Mouse (Mus musculus) left cerebral cortex, adult 9 months (tissue): Measurements from ENCODE around the gene Slc11a2.
"Not testable (repeated sequence)": the region's sequence is repeated elsewhere in the genome, so short reads cannot be mapped to it uniquely, and the experiment has no call there.

ENCODE experiments used
- DNase-seq, 2 experiments: peaks; one replicate each; pipeline ENCODE4 v3.0.0; 2022; ENCODE audit warnings: low spot score in 2 of 2

Gene Slc11a2

GRCm38 (mm10) chr15:100436112-100436511 lies 11.2 kb upstream of the Slc11a2 start:
- DNase-seq, result no peak

GRCm38 (mm10) chr15:100433234-100433633 lies 8.4 kb upstream of the Slc11a2 start:
- DNase-seq, result no peak

DNA sequence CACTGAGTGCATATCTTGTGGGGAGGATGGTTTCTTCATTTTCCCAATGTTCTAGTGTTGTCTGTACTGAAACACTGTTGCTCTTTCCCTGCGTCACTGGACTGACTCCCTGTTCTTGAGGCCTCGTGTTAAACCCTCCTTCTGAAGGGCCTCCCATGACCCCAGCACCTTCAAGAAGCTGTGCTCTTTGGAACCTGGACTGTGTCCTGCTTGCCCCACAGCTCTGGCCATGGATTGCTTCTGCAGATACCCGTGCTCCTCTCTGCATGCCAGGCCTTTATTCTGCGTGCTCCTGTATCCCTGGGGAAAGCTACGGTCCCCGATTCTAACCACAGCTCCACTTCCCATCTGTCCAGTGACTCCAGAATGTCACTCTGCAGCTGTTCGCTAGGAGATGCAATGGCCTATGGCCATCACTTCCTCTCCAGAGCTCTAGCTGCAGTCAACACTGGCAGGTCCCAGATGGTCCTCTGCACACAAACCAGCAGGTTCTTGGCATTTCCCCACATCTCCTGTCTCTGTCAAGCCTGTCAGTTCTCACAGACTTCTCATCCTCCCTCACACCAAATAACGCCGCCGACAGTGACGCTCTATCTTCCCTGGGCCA lies 5.2 kb upstream of the Slc11a2 start:
- no peak for DNase-seq

GRCm38 (mm10) chr15:100428296-100428905 lies 3.5 kb upstream of the Slc11a2 start:
- no peak for DNase-seq

DNA sequence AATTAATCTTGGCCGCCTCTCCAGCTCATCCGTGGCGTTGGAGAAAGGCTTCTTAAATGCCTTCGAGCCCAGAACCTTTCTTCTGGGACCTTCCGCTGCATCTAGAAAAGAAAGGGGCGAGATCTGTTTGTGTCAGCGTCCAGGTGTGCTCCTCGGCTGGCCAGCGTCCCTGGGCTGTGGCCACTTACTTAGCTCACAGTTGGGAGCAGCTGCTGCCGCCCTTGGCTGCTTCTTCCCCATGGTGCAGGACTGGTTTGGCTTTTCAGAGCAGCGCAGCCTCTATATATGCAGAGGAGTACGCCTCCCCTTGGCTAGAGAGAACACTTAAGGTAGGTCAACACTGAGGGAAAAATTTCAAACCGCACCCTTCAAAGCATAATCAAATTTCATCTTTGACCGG lies 956 bp downstream of the Slc11a2 start:
- DNase-seq, result no peak

GRCm38 (mm10) chr15:100422899-100423860 lies 1.7 kb downstream of the Slc11a2 start:
- DNase-seq, result peak; percentile 92 to 96

GRCm38 (mm10) chr15:100422476-100422875 lies 2.4 kb downstream of the Slc11a2 start:
- DNase-seq, result no peak

DNA sequence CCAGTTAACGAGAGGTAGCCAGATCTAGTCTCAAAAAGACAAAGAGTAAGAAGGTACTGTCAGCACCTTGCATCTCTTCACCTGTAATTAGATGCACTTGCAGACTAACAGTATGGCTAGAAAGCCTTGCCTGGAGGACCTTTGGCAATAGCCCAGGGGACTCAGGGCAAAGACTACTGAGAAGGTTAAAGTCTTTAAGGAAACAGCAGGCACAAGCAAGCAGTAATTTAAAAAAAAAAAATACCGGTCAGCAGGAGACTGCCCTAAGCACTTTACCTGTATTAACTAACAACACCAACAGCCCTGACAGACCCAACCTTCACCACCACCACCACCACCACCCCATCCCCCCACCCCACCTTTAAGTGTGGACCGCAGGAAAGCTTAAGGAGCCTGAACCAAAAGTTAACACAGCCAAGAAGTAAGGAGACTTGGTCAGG lies 3.1 kb downstream of the Slc11a2 start, which contains the start of gene Gm5475:
TSS of gene Gm5475 (plus strand) at position 390 of the 440 bp plus-strand sequence.
- DNase-seq, result not testable (repeated sequence)

DNA sequence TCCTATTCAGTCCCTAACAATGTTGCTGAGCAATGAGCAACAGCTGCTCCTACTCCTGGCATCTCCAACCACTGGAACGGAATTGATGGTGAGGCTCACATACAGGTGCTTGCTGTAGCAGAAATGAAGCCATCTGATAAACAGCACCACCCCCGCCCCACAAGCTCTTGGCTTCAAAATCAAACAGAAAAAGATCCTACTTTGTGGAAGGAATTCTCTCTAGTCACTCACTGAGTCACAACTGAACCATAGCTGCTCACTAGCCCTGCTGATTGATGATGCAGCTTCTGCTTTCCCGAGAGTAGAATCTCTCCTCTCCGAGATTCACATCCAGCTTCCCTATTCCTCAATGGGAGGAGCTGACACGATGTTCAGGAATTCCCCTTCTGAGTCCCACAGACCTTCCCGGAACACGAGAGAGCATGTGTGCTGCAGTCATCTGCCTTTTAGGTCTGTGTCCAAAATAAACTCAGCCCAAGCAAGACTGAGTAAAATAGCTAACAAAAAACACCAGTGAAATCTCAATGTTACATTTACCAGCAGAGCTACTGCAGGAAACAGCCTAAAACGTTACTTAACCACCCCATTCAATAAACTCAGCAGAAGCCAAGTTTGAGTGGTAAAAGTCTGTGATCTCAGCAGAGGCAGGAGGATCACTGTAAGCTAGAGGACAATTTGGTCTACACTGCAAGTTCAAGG lies 3.7 kb downstream of the Slc11a2 start:
- DNase-seq, result no peak

- no peak for DNase-seq
These were observed 4.7 kb downstream of the Slc11a2 start for GRCm38 (mm10) chr15:100419901-100420745.

- DNase-seq, result no peak
These were observed 5.6 kb downstream of the Slc11a2 start for GRCm38 (mm10) chr15:100419311-100419710.

GRCm38 (mm10) chr15:100417854-100418450 lies 6.9 kb downstream of the Slc11a2 start:
- no peak for DNase-seq

GRCm38 (mm10) chr15:100415684-100416083 lies 9.2 kb downstream of the Slc11a2 start:
- DNase-seq, result no peak

DNA sequence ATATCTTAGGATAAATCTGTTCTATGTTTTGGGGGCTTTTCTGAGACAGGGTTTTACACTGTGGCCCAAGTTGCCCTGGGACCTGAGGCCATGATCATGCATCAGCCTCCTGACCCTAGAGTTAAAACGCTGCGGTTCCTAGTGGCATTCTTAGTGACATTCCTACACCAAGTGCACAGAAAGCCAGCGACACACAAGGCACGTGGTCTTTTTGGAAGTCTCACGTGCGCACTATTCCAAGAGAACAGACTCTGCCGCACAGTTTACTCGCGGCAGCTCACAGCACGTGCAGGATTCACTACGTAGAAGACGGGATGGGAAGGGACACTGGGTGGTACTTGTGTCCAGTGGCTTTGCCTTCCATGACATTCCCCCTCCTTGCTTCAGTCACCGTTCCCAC lies 9.9 kb downstream of the Slc11a2 start:
- DNase-seq, result no peak

GRCm38 (mm10) chr15:100414011-100414410 lies 10.9 kb downstream of the Slc11a2 start:
- DNase-seq, result no peak

DNA sequence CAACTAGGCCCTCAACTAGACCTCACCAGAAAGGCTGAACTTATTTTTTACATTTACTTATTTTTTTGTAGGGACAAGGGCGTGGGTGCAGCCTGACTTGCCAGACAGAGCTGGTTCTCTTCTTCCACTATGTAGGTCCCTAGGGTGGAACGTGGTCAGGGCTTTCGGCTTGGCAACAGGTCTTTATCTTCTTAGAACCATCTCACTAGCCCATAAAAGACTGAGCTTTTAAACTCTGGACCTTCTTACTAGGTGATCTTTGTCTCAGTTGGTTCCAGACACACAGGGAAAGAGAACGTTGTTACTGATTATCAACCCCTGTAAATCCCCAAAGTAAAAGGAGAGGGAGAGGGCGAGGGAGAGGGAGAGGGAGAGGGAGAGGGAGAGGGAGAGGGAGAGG lies 11.6 kb downstream of the Slc11a2 start:
- no peak for DNase-seq

DNA sequence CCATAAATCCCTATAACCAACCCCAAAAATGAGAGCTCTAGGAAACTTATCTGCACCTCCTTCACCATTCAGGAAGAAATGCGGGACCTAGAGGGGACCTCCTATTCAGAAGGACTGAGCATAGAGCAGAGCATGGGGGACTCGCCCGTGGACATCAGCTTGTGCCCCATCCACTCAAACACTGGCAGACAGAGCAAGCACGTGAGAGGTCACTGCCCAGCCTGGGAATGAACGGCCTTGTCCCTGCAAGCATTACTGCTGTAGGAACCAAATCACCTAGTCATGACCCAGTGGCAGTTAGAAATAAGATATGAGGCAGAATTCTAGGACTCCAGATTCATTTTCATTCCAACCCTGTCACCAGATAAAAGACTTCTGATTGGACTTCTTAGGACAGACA lies 13.1 kb downstream of the Slc11a2 start:
- DNase-seq, result no peak

DNA sequence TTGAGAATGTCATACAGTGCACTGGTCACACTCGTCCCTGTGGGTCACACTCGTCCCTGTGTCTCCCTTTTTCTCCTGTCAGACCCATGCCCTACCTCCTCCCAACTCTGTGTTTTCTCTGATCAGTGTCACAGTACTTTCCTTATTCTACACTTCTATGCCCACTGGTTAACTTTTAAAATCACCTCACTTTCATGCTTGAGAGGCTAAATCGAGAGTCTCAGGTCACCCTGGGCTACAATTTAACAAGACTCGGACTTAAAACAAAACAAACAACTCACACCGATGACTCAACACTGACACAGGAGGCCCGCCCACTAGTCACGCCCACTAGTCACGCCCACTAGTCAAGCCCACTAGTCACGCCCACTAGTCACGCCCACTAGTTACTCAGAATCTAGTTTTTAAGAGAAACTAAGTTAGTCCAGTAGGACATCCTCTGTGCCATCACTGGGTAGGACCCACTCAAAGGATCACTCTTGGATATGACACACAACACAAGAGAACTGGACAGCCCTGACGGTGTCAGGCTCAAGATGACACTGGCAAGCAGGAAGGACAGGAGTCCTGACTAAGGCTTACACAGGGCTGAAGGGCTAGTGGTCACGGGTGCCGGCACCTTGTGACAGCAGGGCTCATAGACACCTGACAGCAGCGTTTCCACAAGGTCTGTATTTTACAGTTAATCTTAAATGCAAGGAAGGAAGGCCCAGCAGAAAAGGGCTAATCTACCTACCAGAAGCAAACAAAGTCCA lies 13.8 kb downstream of the Slc11a2 start:
- DNase-seq, result no peak

GRCm38 (mm10) chr15:100406088-100406487 lies 18.8 kb downstream of the Slc11a2 start:
- no peak for DNase-seq
